Mouse (Mus musculus): ENCODE measurements around the gene Plekhm3. TPM values are rescaled to one million over a fixed set of nuclear protein-coding genes. Genes with fewer than 3 reads are reported as not detected.

Gene Plekhm3
- total and polyA plus RNA-seq, 2 experiments from 2014 or later, result 3.5 to 12.4 TPM

GRCm38 (mm10) chr1:64844978-64845377 is 111.6 kb downstream of the Plekhm3 start:
- H3K36me3 ChIP-seq (replicated peaks; ENCODE audit: control insufficient read depth, insufficient read depth, low read length), result no peaks in the 10 kb centered on the region
- ATAC-seq (ENCODE audit: insufficient read depth, low read depth) (no peak), DNase-seq (ENCODE audit: low spot score) (no peak)
- 77% methylated on average over 3 of the region's 3 CpGs for WGBS
- H3K4me3 ChIP-seq (ENCODE audit: low read depth, low read length), result no peak overlapping the region
- no peak overlapping the region for H3K27ac ChIP-seq (ENCODE audit: low read depth)
- no peak for TF ChIP-seq EP300 (IDR thresholded peaks at IDR 0.05; ENCODE audit: low read depth)
- TF ChIP-seq CTCF (IDR thresholded peaks at IDR 0.05; ENCODE audit: low read depth), result no peak
- H3K9me3 ChIP-seq (replicated peaks; ENCODE audit: control insufficient read depth, low read length), result no peaks in the 10 kb centered on the region
- peaks cover 7% of the 10 kb centered on the region; the same call in 1 of the 2 replicates for H3K4me1 ChIP-seq (ENCODE audit: control insufficient read depth, insufficient read depth)
- no peak overlapping the region for H3K4me2 ChIP-seq (ENCODE audit: low read depth, low read length)
- no peak overlapping the region for H3K9ac ChIP-seq (replicated peaks; ENCODE audit: low read depth, low read length)
- no peaks in the 10 kb centered on the region for H3K27me3 ChIP-seq (ENCODE audit: control insufficient read depth, insufficient read depth, low read length)

GRCm38 (mm10) chr1:64843900-64844616 is 112.6 kb downstream of the Plekhm3 start:
- H3K4me2 ChIP-seq (ENCODE audit: low read depth, low read length), result no peak overlapping the region
- H3K4me1 ChIP-seq (ENCODE audit: control insufficient read depth, insufficient read depth), result peaks cover 12% of the 10 kb centered on the region; the same call in 1 of the 2 replicates
- whole genome bisulfite sequencing, result 80% methylated on average over 3 of the region's 3 CpGs
- H3K27me3 ChIP-seq (ENCODE audit: control insufficient read depth, insufficient read depth, low read length), result no peaks in the 10 kb centered on the region
- no peak overlapping the region for H3K9ac ChIP-seq (replicated peaks; ENCODE audit: low read depth, low read length)
- H3K27ac ChIP-seq (ENCODE audit: low read depth), result no peak overlapping the region
- no peak for DNase-seq (ENCODE audit: low spot score)
- H3K4me3 ChIP-seq (ENCODE audit: low read depth, low read length), result no peak overlapping the region
- no peak for ATAC-seq (ENCODE audit: insufficient read depth, low read depth)
- H3K36me3 ChIP-seq (replicated peaks; ENCODE audit: control insufficient read depth, insufficient read depth, low read length), result no peaks in the 10 kb centered on the region
- TF ChIP-seq EP300 (IDR thresholded peaks at IDR 0.05; ENCODE audit: low read depth) (no peak), CTCF (IDR thresholded peaks at IDR 0.05; ENCODE audit: low read depth) (no peak)
- no peaks in the 10 kb centered on the region for H3K9me3 ChIP-seq (replicated peaks; ENCODE audit: control insufficient read depth, low read length)

- H3K27me3 ChIP-seq (ENCODE audit: control insufficient read depth, insufficient read depth, low read length), result no peaks in the 10 kb centered on the region
- ATAC-seq (ENCODE audit: insufficient read depth, low read depth) (no peak), DNase-seq (ENCODE audit: low spot score) (no peak)
- TF ChIP-seq CTCF (IDR thresholded peaks at IDR 0.05; ENCODE audit: low read depth) (no peak), EP300 (IDR thresholded peaks at IDR 0.05; ENCODE audit: low read depth) (no peak)
- H3K27ac ChIP-seq (ENCODE audit: low read depth), result no peak overlapping the region
- H3K4me2 ChIP-seq (ENCODE audit: low read depth, low read length), result no peak overlapping the region
- H3K9ac ChIP-seq (replicated peaks; ENCODE audit: low read depth, low read length), result no peak overlapping the region
- WGBS, result 25% methylated on average over 1 of the region's 1 CpGs
- H3K4me3 ChIP-seq (ENCODE audit: low read depth, low read length), result no peak overlapping the region
- no peaks in the 10 kb centered on the region for H3K36me3 ChIP-seq (replicated peaks; ENCODE audit: control insufficient read depth, insufficient read depth, low read length)
- no peaks in the 10 kb centered on the region for H3K9me3 ChIP-seq (replicated peaks; ENCODE audit: control insufficient read depth, low read length)
- peaks cover 6% of the 10 kb centered on the region; the same call in 1 of the 2 replicates for H3K4me1 ChIP-seq (ENCODE audit: control insufficient read depth, insufficient read depth)
Observed at GRCm38 (mm10) chr1:64840930-64841329, 115.7 kb downstream of the Plekhm3 start.

- no peak for DNase-seq (ENCODE audit: low spot score)
- peaks cover 6% of the 10 kb centered on the region; the same call in 1 of the 2 replicates for H3K4me1 ChIP-seq (ENCODE audit: control insufficient read depth, insufficient read depth)
- H3K36me3 ChIP-seq (replicated peaks; ENCODE audit: control insufficient read depth, insufficient read depth, low read length), result no peaks in the 10 kb centered on the region
- no peak overlapping the region for H3K4me3 ChIP-seq (ENCODE audit: low read depth, low read length)
- 82% methylated on average over 5 of the region's 5 CpGs for WGBS
- ATAC-seq (ENCODE audit: insufficient read depth, low read depth), result no peak
- no peak overlapping the region for H3K27ac ChIP-seq (ENCODE audit: low read depth)
- H3K4me2 ChIP-seq (ENCODE audit: low read depth, low read length), result no peak overlapping the region
- TF ChIP-seq CTCF (IDR thresholded peaks at IDR 0.05; ENCODE audit: low read depth), result no peak
- no peak for TF ChIP-seq EP300 (IDR thresholded peaks at IDR 0.05; ENCODE audit: low read depth)
- H3K27me3 ChIP-seq (ENCODE audit: control insufficient read depth, insufficient read depth, low read length), result no peaks in the 10 kb centered on the region
- H3K9ac ChIP-seq (replicated peaks; ENCODE audit: low read depth, low read length), result no peak overlapping the region
- H3K9me3 ChIP-seq (replicated peaks; ENCODE audit: control insufficient read depth, low read length), result no peaks in the 10 kb centered on the region
Observed at GRCm38 (mm10) chr1:64836584-64836983, 120.0 kb downstream of the Plekhm3 start.

- Histone ChIP-seq H3K4me1 (ENCODE audit: control insufficient read depth, insufficient read depth) (peaks cover 6% of the 10 kb centered on the region; the same call in 1 of the 2 replicates), H3K27me3 (ENCODE audit: control insufficient read depth, insufficient read depth, low read length) (no peaks in the 10 kb centered on the region), H3K27ac (ENCODE audit: low read depth) (no peak overlapping the region), H3K36me3 (replicated peaks; ENCODE audit: control insufficient read depth, insufficient read depth, low read length) (no peaks in the 10 kb centered on the region), H3K4me3 (ENCODE audit: low read depth, low read length) (no peak overlapping the region), H3K4me2 (ENCODE audit: low read depth, low read length) (no peak overlapping the region), H3K9ac (replicated peaks; ENCODE audit: low read depth, low read length) (no peak overlapping the region), H3K9me3 (replicated peaks; ENCODE audit: control insufficient read depth, low read length) (no peaks in the 10 kb centered on the region)
- no peak for ATAC-seq (ENCODE audit: insufficient read depth, low read depth)
- whole genome bisulfite sequencing, result 79% methylated on average over 3 of the region's 3 CpGs
- TF ChIP-seq CTCF (IDR thresholded peaks at IDR 0.05; ENCODE audit: low read depth), result no peak
- no peak for DNase-seq (ENCODE audit: low spot score)
Observed at GRCm38 (mm10) chr1:64836114-64836513, 120.5 kb downstream of the Plekhm3 start.

DNA sequence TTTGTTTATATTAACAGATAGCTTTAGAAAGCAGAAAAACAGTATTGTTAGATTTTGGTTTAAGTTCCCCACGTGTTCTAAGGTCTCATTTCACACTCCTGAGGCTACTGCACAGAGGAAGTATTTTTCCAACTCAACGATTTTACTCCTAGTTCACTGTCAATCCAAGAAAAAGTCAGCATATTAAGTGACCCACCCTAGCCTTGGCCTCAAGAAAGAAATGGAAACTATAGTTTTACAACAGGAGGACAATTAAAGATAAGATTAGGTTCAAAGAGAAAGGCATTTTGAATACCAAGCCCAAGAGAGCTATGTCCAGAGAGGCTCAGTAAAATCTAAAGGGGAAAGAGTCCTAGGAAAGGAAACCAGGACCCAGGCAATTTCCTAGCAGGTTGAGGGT is 125.1 kb downstream of the Plekhm3 start:
- 48% methylated on average over 2 of the region's 2 CpGs for WGBS
- TF ChIP-seq CTCF (IDR thresholded peaks at IDR 0.05; ENCODE audit: low read depth), result no peak
- TF ChIP-seq EP300 (IDR thresholded peaks at IDR 0.05; ENCODE audit: low read depth), result no peak
- H3K27me3 ChIP-seq (ENCODE audit: control insufficient read depth, insufficient read depth, low read length), result no peaks in the 10 kb centered on the region
- H3K9ac ChIP-seq (replicated peaks; ENCODE audit: low read depth, low read length), result no peak overlapping the region
- H3K36me3 ChIP-seq (replicated peaks; ENCODE audit: control insufficient read depth, insufficient read depth, low read length), result no peaks in the 10 kb centered on the region
- DNase-seq (ENCODE audit: low spot score), result no peak
- no peak overlapping the region for H3K27ac ChIP-seq (ENCODE audit: low read depth)
- H3K4me3 ChIP-seq (ENCODE audit: low read depth, low read length), result no peak overlapping the region
- no peaks in the 10 kb centered on the region for H3K9me3 ChIP-seq (replicated peaks; ENCODE audit: control insufficient read depth, low read length)
- H3K4me2 ChIP-seq (ENCODE audit: low read depth, low read length), result no peak overlapping the region
- no peaks in the 10 kb centered on the region for H3K4me1 ChIP-seq (ENCODE audit: control insufficient read depth, insufficient read depth)
- ATAC-seq (ENCODE audit: insufficient read depth, low read depth), result no peak

Data from heart, postnatal 0 days (tissue).